Mouse (Mus musculus): Measurements from ENCODE around the gene Gm44511.
"Not testable (repeated sequence)": the region's sequence is repeated elsewhere in the genome, so short reads cannot be mapped to it uniquely, and the experiment has no call there.

Gm44511 gene

DNA sequence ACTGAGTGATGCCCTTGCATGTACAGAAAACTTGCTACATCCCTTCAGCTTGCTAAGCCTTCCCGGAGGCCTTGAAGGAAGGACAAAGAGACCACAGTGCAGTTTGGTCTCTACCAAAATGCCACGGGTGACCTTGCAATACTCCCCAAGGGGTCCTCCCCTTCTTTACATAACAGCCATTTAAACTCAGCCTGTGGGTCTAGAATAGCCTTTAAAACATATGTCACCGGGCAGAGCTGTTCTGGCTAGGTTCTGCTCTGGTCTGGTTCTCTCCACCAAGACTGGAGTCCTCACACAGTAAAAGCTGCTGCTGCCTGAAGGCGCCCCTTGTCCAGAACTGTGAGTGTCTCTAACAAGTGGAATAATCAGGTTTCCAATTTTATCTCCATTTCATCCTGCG, 25.4 kb downstream of the Gm44511 start:
- DNase-seq (ENCODE audit: low spot score in 2 of 2) = not testable (repeated sequence)

DNA sequence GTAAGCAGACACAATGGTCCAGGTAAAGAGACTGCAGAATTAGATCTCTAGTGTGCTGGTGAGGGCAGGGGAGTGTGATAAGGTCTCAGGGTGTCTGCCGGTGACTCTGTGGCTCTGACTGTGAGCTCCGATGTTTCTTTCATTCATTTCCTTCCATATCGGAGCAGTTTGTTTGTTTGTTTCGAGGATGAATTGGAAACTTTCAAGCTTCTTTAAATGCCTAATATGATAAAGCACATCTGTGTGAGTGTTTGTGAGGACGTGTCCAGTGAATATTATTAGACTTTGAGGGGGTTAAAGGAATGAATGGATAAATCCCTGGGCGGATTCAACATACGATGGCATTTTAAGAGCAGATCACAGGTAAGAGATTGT, 26.2 kb downstream of the Gm44511 start:
- no peak for DNase-seq (ENCODE audit: low spot score in 2 of 2)

DNA sequence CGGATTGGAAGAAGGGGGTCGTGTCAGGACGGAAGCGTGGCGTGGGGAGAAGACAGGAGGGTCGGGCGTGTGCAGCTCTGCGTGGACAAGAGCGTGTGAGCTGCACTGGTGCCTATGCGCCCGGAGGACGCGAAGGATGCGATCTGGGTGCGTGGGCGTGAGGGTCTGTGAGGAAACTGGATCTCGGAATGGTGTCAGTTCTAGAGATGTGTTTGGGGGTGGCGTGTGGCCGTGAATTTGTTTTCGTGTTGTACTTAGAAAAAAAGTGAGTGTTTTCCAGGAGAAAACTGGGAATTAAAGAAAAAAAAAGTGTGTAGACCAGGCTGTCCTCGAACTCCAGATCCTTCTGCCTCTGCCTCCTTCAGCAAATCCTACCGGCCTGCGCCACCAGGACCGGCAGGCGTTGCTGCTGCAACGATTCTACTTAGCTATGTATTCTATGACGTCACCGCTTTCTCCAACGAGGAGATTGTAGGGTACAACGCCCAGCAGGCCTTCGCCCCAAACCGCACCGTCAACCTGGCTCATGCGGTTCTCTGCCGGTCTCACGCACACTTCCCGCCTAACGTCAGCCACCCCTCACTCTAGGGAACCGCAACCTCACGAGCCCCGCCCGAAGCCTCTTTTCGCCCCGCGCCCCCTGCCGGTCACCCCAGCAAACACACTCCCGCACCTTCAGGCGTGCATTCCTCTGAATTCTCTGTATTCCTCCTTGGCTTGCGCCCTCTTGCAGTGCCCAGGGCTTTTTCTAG, 26.8 kb downstream of the Gm44511 start:
- DNase-seq (ENCODE audit: low spot score in 2 of 2) = peak; percentile 91 to 92

DNA sequence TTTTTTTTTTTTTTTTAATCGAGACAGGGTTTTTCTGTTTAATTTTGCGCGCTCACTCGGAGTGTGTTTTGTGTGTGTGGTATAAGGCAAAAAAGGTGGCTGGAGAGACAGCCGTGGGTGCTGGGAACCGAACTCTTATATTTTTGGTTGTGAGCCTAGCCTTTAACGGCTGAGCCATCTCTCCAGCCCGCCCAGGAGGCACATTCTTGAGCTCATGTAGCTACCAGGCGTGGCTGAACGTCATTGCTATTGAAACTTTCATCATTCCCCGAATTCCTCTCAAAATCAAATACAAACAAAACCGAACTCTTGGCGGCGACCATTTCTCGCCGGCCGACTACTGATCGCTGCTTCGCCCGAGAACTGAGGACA, 27.4 kb downstream of the Gm44511 start:
- peak; percentile 85 to 88 for DNase-seq (ENCODE audit: low spot score in 2 of 2)

DNA sequence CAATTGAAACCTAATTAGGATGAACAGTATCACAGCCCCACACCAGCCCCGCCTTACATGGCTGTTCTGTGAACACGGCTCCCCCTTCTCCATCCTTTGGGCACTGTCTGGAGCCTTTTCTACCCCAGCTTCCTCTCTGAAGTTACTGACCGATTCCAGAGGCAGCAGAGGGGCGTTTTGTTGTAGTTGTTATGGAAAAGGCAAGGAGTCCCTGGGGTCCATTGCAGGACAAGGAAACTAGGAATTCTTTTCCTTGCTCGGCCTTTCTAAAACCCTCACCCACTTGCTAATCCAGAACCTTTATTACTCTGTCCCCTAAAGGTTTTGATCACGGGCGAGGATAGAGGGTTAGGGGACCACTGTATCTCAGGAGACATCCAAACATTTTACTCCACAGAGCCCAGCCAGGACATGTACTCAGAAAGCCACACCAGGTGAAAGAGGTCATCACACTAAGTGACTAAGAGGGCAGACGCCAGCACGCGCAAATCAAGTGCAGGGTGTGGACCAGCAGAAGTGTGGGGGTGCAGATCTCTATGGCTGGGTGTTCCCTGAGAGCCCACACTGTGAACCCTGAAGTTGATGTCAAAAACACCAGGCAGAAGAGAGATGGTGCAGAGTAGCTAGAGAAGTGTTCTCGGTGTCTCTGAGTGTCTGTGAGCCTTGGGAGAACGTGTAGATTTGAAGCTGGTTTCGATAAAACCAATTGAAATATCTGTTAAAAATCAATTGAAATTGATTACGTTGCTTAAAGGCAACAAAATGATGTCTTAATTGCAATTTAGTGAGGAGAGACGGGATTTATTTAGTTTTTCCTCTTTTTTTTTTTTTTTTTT, 28.0 kb downstream of the Gm44511 start:
- DNase-seq (ENCODE audit: low spot score in 2 of 2) = no peak

DNA sequence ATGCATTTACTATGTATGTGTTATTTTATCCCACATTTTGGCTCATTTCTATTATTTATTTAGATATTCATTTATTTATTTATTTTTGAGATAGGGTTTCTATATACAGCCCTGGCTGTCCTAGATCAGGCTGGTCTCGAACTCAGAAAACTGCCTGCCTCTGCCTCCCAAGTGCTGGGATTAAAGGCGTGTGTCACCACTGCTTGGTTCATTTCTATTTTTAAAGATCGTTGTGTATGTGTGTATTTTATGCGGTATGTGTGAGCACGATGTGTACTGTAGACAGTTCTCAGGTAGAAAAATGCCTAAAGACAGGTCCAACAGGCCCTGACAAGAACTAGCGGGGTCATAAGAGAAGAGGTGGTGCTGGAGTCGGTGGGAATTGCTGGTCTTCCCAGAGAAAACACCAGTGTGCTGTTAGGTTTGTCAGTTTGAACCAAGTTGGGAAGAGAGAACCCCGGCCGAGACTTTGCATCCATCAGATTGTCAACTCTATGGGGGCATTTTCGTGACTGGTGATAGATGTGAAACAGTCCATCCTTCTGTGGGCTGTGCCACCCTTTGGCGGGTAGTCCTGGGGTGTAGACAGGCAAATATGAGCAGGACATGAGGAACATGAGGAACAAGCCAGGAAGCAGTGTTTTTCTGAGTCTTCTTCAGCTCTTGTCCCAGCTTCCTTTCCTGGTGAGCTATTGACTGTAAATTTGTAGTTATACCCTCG, 28.8 kb downstream of the Gm44511 start:
- DNase-seq (ENCODE audit: low spot score in 2 of 2) = no peak

DNA sequence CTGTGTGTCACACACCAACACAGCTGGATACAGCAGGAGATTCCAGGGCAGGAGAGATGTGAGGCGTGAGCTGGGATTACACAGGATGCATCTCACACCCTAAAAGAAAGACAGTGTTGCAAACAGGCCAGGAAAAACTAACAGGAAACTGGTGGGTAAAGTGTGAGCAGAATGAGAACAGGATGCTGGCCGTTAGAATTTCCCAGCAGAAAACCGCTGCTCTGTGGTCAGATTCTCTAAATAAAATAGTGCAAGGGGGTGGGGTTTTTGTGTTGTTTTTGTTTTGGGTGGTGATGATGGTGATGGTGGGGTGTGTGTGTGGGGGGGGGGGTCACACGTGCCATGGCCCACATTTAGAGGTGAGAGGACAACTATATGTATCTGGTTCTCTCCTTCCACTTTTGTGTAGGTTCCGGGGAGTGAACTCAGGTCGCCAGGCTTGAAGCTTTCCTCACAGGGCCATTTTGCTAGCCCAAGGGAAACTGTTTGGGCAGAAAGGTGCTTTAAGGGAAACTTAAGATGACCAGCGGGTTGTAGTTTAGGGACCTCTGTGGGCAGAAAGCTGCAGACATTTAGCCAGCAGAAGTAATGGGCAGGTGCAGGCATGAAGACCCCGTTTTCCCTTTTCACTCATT, 29.7 kb downstream of the Gm44511 start:
- no peak for DNase-seq (ENCODE audit: low spot score in 2 of 2)

DNA sequence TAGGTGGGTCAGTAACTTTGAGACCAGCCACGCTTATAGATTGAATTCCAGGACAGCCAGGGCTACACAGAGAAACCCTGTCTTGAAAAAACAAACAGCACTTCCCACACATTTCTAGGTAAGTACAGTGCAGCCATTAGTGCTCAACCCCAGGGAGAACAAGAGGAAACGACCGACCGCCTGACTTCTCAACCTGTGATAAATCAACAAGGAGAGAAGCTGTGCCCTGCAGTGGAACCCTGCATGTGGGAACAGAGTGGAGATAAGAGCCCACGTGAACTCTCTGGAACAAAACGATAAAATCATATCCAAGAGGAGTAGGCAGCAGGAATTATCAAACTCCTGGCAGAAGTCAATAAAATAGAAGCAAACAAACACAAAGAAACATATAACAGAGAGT, 32.4 kb downstream of the Gm44511 start:
- DNase-seq (ENCODE audit: low spot score in 2 of 2) = no peak

DNA sequence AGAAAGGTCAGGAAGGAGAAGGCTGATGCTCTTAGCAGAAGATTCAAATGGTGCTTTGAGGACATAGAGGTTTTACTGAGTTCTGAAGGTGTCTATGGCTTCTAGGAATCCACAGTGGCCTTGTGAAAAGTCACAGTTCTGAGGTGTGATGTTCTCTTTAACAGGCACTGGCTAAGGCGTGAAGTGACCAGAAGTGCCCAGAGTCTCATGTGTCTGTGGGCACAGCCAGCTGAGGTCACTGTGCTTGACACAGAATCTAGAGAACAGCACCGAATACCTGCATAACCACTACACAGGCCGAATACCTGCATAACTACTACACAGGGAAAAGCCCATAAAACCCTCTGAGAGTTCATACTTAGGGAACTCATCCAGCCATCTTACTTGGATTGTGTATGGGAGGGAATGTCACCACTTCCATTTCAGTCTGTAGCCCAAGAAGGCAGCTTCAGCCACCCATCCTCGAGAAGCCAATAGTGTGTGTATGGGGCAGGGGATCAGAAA, 35.6 kb downstream of the Gm44511 start:
- not testable (repeated sequence) for DNase-seq (ENCODE audit: low spot score in 2 of 2)

DNA sequence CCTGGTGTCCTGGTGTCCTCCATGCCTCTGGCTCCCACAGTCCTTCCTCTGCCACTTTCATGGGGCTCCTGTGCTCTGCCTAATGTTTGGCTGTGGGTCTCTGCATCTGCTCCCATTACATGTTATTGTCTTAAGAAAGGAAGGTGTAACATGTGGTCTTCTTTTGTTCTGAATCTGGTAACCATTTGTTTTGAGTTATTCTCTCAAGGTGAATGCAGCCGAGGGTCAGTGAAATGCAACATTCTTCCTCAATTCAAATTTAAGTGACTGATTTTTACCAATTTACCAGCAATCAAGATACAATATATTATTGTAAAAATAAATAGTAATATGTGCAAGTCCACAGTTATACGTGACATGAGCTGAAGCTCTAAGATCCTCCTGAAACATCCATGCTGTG, 37.0 kb downstream of the Gm44511 start, which contains the start of gene Klrb1c:
TSS of gene Klrb1c (minus strand) at position 101 of the 400 bp plus-strand sequence.
- no peak for DNase-seq (ENCODE audit: low spot score in 2 of 2)

DNA sequence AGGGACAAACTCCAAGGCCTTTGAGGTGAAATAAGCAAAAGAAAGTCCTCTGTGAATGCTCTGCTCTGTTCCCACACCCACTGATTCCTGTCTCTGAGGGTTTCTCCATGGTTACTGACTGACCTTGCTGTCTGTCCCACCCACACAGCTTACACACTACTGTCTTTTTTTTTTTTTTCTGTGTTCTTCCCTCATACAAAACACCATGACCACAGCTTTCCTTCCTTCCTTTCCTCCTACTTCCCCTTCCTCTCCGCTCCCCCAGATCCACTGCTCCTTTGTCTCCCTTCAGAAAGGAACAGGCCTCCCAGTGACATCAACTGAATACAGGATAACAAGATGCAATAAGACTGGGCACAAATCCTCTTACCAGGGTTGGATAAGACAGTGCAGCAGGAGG, 37.6 kb downstream of the Gm44511 start:
- DNase-seq (ENCODE audit: low spot score in 2 of 2) = no peak

DNA sequence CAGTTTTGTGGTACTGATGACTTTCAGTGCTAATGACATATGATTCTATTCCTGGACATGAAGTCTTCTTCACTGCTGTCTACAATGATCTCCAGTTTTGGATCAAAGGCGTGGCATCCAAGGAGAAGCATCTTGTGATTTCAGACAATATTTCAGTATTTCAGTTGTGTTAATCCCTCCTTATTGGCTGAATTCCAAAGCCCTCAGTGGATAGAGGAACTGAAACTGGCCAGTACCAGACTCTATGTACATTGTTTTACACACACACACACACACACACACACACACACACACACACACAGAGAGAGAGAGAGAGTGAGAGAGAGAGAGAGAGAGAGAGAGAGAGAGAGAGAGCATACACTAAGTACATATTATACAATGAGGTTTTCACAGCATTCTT, 39.7 kb downstream of the Gm44511 start:
- DNase-seq (ENCODE audit: low spot score in 2 of 2) = not testable (repeated sequence)

DNA sequence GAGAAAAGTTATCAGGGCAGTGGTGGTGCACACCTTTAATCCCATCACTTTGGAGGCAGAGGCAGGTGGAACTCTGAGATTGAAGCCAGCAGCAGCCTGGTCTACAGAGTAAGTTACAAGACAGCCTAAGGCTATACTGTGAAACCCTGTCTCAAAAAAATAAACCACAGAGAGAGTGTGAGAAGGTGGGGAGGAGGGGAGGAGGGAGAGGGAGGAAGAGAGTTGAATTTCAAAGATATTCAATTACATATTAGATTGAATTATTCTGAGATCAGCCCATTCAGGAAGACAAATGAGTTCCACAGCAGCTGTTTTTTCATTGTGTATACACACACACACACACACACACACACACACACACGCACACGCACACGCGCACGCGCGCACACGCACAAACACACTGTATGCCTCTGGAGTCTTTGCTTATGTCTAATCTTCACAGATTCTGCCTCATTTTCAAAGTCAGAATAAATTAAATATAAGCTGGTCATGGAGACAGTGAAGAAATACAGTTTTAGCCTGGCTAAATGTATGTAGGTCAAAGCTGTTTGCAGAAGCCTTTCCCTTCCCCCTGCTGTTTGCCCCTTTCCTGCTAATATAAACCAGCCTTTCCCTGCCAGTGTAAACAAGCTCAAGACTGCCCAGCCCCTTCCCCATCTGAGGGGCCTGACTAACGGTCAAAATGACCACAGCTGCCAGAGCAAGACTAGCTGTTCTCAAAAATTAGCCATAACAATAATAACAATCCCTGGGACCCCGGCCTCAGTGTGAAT, 56.4 kb downstream of the Gm44511 start:
- no peak for DNase-seq (ENCODE audit: low spot score in 2 of 2)

DNA sequence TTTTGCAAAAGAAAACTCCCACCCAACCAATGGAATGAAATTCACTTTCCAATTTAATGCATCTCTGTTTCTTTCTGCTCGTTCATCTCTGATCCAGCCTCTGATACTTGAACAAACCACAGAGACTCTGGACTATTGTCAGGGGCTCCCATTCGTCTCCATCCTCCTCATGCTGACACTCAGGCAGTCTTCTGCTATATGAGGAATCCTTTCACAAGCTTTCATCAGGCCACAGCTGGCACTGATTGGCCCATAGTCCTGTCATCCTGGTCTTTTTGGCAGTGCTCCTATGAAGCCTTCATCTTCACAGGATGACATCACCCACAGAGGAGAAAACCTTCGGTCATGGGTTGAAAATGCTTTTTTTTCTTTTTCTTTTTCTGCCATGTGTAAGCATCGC, 58.1 kb downstream of the Gm44511 start:
- no peak for DNase-seq (ENCODE audit: low spot score in 2 of 2)

DNA sequence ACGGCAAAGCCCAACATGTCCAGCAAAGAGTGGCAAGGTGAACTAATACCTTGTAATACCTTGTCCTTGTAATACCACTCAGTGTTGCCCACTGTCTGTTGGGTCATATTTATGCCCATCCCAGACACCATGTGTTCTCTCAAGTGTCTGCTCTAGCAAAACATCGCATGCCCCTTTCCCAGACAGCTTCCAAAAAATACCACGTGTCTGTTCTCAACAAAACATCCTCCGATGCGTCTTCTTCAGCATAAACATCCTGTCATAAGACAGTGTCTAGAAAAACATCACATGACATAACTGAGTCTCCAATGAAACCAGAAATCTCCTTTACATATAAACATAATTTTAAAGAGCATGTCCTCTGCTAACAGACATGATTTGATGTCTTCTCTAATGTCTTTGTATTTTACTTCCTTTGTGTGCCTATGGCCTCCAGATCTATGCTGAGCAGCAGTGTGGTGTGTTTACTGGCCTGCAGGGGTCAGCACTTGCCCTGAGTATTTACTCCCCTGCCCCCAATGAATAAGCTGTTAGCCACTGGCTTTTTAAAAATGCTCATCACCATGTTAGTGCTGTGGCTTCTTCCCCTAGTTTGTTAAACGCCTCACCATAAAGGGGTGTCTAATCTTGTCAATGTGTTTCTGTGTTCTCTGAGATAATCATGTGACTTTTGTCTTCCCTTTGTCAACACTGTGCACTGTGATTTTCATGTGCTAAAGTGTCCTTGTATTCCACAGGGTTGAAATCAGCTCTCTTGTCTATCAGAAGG, 59.4 kb downstream of the Gm44511 start:
- DNase-seq (ENCODE audit: low spot score in 2 of 2) = peak in 1 of 2 experiments; percentile 49

DNA sequence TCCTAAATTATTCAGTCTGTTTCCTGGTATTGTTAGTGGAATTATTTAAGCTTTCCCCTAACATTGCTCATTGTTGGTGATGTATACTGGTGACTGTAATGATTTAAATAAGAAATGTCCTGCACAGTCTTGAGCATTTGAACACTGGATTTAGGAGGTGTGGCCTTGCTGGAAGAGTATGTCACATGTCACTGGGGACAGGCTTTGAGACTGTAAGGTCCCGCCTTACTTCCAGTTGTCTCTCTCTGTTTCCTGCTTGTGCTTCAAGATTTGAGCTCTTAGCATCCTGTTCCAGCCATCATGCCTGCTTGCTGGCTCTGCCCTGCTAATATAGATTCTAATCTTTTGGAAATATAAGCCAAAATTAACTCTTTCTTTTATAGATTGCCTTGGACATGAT, 60.9 kb downstream of the Gm44511 start:
- DNase-seq (ENCODE audit: low spot score in 2 of 2) = no peak

DNA sequence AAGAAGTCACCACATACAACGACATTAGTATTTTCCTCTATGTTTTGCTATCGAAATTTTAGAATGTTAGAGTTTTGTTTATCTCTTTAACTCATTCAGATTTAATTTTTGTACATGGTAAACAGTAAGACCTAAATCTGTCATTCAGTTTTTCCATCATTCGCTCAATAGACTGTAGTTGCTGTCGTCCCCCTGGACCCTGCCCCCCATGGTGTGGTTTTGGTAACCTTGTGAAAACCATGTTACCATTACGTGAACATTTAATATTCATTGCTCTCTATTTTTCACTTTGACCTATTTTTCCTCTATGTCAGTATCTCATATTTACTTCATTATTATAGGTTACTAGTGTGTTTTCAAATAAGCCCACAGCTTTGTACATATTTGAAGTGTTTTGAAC, 61.5 kb downstream of the Gm44511 start:
- no peak for DNase-seq (ENCODE audit: low spot score in 2 of 2)

DNA sequence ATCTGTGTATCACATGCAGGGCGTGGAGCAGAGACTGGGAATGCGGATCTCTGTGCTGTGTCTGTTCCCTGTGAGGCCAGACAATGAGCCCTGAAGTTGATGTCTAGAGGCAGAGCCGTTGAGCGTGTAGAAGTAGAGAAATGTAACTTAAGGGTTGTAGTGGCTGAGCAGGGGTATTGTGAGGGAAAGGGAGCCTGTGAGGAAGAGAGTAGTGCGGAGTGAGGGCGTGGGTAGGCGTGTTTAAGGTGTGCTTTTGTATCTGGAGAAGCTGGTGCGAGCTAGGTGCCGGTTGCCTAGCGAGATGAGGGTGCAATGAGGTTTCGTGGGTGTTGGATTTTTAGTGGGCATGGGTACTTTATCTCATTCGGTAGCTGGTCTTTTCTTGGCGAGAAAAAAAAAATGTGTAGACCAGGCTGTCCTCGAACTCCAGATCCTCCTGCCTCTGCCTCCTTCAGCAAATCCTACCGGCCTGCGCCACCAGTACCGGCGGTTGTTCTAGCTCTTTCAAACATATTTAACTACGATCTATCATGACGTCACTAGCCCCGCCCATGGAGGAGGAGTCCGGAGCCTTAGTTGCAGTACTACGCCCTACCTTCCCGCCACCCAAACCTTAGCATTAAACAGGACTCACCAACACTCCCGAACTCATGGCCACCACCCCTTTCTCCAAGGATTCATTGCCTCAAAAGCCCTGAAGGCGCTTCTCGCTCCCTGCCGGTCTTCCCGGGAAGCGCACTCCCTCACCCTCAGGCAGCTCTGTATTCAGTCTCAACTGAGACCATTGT, 62.2 kb downstream of the Gm44511 start:
- DNase-seq (ENCODE audit: low spot score in 2 of 2) = peak; percentile 98

DNA sequence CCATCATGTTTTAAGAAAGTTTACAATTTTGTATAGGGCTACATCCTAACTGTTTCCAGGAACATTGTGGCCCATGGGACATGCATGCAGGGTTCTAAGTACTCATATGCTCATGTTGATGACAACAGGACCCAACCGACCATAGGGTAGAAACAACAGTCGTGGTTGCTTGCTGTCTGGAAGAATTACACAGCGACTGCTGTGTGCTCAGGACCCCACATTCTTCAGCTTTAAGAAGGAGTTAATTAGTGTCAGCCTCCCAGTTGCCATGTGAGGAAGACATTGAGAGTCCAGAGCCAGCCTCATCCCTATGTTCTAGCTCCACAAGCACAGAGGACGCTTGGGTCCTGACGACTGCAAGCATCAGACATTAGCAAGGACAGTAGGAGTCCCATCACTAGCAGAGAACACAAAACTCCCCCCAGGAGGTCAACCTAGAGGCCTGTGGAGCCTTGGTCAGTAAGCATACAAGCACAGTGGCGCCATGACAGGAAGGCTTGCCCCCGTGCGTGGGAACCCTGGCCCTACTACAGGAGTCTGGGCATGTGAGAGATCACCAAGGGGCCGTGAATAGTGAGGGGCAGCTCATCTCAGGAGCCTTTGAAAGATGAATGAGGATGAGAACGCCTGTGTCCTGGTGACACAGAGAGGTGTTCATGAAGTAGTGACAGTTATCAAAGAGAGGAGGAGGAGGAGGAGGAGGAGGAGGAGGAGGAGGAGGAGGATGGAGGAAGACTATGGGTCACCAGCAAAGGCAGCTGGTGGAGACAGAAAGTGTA, 63.0 kb downstream of the Gm44511 start:
- peak in 1 of 2 experiments; percentile 5 for DNase-seq (ENCODE audit: low spot score in 2 of 2)
